Mouse (Mus musculus): Measurements from ENCODE around the gene Tmc8. TPM values are rescaled to one million over a fixed set of nuclear protein-coding genes. Genes with fewer than 3 reads are reported as not detected.

The Tmc8 gene
- polyA plus RNA-seq, 1 experiment from 2014 or later = 2.9 TPM

GRCm38 (mm10) chr11:117779434-117780198, 2.3 kb upstream of the Tmc8 start:
- peak overlapping the region; percentile 50 for H3K4me3 ChIP-seq (ENCODE audit: low read depth, low read length)
- peaks cover 28% of the 10 kb centered on the region for H3K4me1 ChIP-seq (ENCODE audit: insufficient read depth)
- H3K9ac ChIP-seq = peak overlapping the region; percentile 57
- peak overlapping the region; percentile 98 for H3K4me2 ChIP-seq
- 3% methylated on average over 38 of the region's 38 CpGs for WGBS
- 0 out of 2 replicates have a peak, but pooled peaks cover 6% of the 10 kb centered on the region for H3K36me3 ChIP-seq (ENCODE audit: insufficient read depth)
- ATAC-seq (ENCODE audit: insufficient read depth) = peak; percentile 43
- peak; percentile 77 for DNase-seq
- H3K9me3 ChIP-seq (ENCODE audit: low read depth, low read length) = no peaks in the 10 kb centered on the region
- H3K27ac ChIP-seq (ENCODE audit: low read depth) = peak overlapping the region; percentile 89
- no peaks in the 10 kb centered on the region for H3K27me3 ChIP-seq (ENCODE audit: insufficient read depth, low read length)
- TF ChIP-seq CTCF (IDR thresholded peaks at IDR 0.05; ENCODE audit: low read depth) = no peak

- Histone ChIP-seq H3K4me3 (ENCODE audit: low read depth, low read length) (peak overlapping the region; percentile 50), H3K4me1 (ENCODE audit: insufficient read depth) (peaks cover 28% of the 10 kb centered on the region)
- 2% methylated on average over 17 of the region's 17 CpGs for WGBS
Measured at GRCm38 (mm10) chr11:117780199-117780515, 1.7 kb upstream of the Tmc8 start.

GRCm38 (mm10) chr11:117780582-117781111, 1.2 kb upstream of the Tmc8 start:
- no peaks in the 10 kb centered on the region for H3K9me3 ChIP-seq (ENCODE audit: low read depth, low read length)
- H3K4me2 ChIP-seq = peak overlapping the region; percentile 98
- peak; percentile 73 for ATAC-seq (ENCODE audit: insufficient read depth)
- H3K4me3 ChIP-seq (ENCODE audit: low read depth, low read length) = peak overlapping the region; percentile 50
- H3K9ac ChIP-seq = peak overlapping the region; percentile 57
- H3K4me1 ChIP-seq (ENCODE audit: insufficient read depth) = peaks cover 28% of the 10 kb centered on the region
- peak; percentile 89 for DNase-seq
- TF ChIP-seq CTCF (IDR thresholded peaks at IDR 0.05; ENCODE audit: low read depth) = no peak; the same call in 1 of the 2 replicates
- H3K27me3 ChIP-seq (ENCODE audit: insufficient read depth, low read length) = no peaks in the 10 kb centered on the region
- 0 out of 2 replicates have a peak, but pooled peaks cover 6% of the 10 kb centered on the region for H3K36me3 ChIP-seq (ENCODE audit: insufficient read depth)
- WGBS = 2% methylated on average over 19 of the region's 19 CpGs
- H3K27ac ChIP-seq (ENCODE audit: low read depth) = peak overlapping the region; percentile 89

More at GRCm38 (mm10) chr11:117780199-117780515, 1.7 kb upstream of the Tmc8 start:
- ATAC-seq (ENCODE audit: insufficient read depth) (no peak; the same call in 1 of the 2 replicates), DNase-seq (no peak)
- Histone ChIP-seq H3K27ac (ENCODE audit: low read depth) (peak overlapping the region; percentile 89), H3K9ac (peak overlapping the region; percentile 57), H3K9me3 (ENCODE audit: low read depth, low read length) (no peaks in the 10 kb centered on the region), H3K4me2 (peak overlapping the region; percentile 98), H3K27me3 (ENCODE audit: insufficient read depth, low read length) (no peaks in the 10 kb centered on the region), H3K36me3 (ENCODE audit: insufficient read depth) (0 out of 2 replicates have a peak, but pooled peaks cover 6% of the 10 kb centered on the region)
- TF ChIP-seq CTCF (IDR thresholded peaks at IDR 0.05; ENCODE audit: low read depth) = no peak

GRCm38 (mm10) chr11:117781199-117781821, 566 bp upstream of the Tmc8 start:
- Histone ChIP-seq H3K4me1 (ENCODE audit: insufficient read depth) (peaks cover 28% of the 10 kb centered on the region), H3K27me3 (ENCODE audit: insufficient read depth, low read length) (no peaks in the 10 kb centered on the region), H3K4me3 (ENCODE audit: low read depth, low read length) (peak overlapping the region; percentile 50), H3K4me2 (peak overlapping the region; percentile 98), H3K36me3 (ENCODE audit: insufficient read depth) (0 out of 2 replicates have a peak, but pooled peaks cover 6% of the 10 kb centered on the region), H3K27ac (ENCODE audit: low read depth) (peak overlapping the region; percentile 89), H3K9ac (peak overlapping the region; percentile 57), H3K9me3 (ENCODE audit: low read depth, low read length) (no peaks in the 10 kb centered on the region)
- ATAC-seq (ENCODE audit: insufficient read depth) = no peak
- no peak for TF ChIP-seq CTCF (IDR thresholded peaks at IDR 0.05; ENCODE audit: low read depth)
- DNase-seq = peak; percentile 67
- WGBS = 15% methylated on average over 18 of the region's 18 CpGs

GRCm38 (mm10) chr11:117782705-117783034, 794 bp downstream of the Tmc8 start:
- Histone ChIP-seq H3K36me3 (ENCODE audit: insufficient read depth) (0 out of 2 replicates have a peak, but pooled peaks cover 6% of the 10 kb centered on the region), H3K4me2 (peak overlapping the region; percentile 98), H3K9me3 (ENCODE audit: low read depth, low read length) (no peaks in the 10 kb centered on the region), H3K4me1 (ENCODE audit: insufficient read depth) (peaks cover 28% of the 10 kb centered on the region), H3K27me3 (ENCODE audit: insufficient read depth, low read length) (no peaks in the 10 kb centered on the region), H3K27ac (ENCODE audit: low read depth) (peak overlapping the region; percentile 89), H3K9ac (peak overlapping the region; percentile 54), H3K4me3 (ENCODE audit: low read depth, low read length) (peak overlapping the region; percentile 50)
- TF ChIP-seq CTCF (IDR thresholded peaks at IDR 0.05; ENCODE audit: low read depth) = no peak
- DNase-seq (no peak), ATAC-seq (ENCODE audit: insufficient read depth) (no peak)
- 45% methylated on average over 9 of the region's 9 CpGs for WGBS

GRCm38 (mm10) chr11:117783089-117783488, 1.2 kb downstream of the Tmc8 start:
- WGBS = 5% methylated on average over 31 of the region's 31 CpGs
- peak overlapping the region; percentile 98 for H3K4me2 ChIP-seq
- peak; percentile 68 for TF ChIP-seq CTCF (IDR thresholded peaks at IDR 0.05; ENCODE audit: low read depth)
- 0 out of 2 replicates have a peak, but pooled peaks cover 2% of the 10 kb centered on the region for H3K36me3 ChIP-seq (ENCODE audit: insufficient read depth)
- no peaks in the 10 kb centered on the region for H3K9me3 ChIP-seq (ENCODE audit: low read depth, low read length)
- peaks cover 28% of the 10 kb centered on the region for H3K4me1 ChIP-seq (ENCODE audit: insufficient read depth)
- DNase-seq = peak; percentile 80
- peak overlapping the region; percentile 50 for H3K4me3 ChIP-seq (ENCODE audit: low read depth, low read length)
- 0 out of 2 replicates have a peak, but pooled peaks have one; percentile 7 for ATAC-seq (ENCODE audit: insufficient read depth)
- peak overlapping the region; percentile 54 for H3K9ac ChIP-seq
- peak overlapping the region; percentile 89 for H3K27ac ChIP-seq (ENCODE audit: low read depth)
- no peaks in the 10 kb centered on the region for H3K27me3 ChIP-seq (ENCODE audit: insufficient read depth, low read length)

Measured in lung, embryonic 14.5 days (tissue).